Mouse (Mus musculus): ENCODE data around the gene Npdc1. TPM values are rescaled to one million over a fixed set of nuclear protein-coding genes. Genes with fewer than 3 reads are reported as not detected.
"Not testable (repeated sequence)": the region's sequence is repeated elsewhere in the genome, so short reads cannot be mapped to it uniquely, and the experiment has no call there.

Gene Npdc1
- total RNA-seq, 2 experiments from 2014 or later, result 1.5 TPM; not detected in 1

DNA sequence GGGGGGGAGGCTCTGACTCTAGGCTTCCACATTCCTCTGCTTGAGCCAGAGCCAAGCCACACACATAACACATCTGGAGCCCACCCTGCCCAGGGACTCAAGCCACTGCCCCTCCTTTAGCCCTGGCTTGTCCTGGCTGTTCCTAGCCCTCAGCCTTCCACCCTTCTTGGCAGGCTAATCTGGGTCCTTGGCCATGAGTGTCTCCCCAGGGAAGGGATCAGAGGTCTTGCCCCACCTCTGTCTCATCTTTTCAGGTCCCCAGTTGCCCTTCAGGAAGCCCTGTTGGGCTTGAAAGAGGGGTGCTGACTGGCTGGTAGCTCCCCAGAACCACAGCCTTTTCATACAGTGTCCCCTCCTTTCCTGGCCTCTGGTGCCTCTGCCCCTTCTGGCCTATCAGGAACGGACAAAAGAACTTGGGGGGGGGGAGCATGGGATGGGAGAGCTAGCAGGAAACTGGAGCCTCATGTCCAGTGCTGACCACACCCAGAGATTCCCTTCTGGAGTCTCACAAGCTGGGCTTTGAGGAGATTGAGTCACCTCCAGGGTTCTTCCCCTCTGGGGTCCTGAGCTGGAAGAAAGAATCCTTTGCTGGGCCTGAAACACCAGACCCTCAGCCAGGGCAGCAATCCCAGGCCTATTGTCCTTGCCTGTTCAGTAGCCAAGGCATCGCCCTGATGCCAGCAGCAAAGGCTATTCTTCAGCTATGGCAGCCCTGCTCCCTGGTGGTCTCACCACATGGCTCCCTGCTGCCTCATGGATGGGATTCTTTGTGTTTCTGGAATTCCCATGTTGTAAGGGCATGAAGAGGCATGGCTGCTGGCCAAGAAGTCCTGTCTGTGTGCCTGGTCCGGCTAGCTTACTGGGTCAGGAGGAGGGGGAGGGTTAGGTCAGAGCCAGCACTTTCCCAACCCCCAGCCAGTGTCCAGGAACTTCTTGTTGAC, 4.6 kb upstream of the Npdc1 start:
- ATAC-seq (replicated peaks; ENCODE audit: poor library complexity), result no peak

DNA sequence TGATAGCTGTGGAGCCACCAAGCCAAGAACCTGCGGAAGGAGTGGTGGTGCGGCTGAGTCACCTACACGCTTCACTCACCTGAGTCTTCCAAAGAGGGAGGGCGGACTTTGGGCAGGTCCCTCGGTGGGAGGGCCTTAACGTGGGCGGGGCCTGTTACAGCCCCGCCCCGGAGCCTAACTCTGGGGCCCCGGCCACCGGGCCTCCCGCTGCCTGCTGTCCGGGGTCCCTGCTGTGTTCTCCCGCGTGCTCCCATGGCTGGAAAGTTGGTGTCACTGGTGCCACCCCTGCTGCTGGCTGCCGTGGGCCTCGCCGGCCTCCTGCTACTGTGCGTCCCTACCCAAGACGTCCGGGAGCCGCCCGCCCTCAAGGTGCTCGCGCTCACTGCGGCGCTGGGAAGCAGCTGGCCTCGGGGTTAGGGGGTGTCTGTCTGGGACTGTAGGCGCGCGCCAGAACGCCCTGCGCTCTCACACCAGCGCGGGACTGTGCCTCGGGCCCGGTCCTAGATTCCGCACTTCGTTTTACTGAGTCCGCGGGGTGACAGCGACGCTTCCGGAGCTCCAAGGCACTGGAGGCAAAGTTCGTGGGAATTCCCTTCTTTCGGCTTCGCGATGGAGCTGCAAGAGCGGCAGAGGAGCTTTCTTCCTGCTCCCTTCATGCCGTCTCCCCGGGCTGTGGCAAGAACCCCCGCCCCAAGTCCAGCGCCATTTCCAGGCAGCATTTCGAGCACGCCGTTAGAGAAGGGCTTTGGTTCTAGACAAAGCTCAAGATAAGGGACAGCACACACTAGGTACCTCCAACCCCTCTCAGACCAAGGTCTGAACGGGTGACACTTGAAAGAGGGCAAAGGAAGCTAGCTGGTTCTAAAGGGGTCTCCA, 3.2 kb upstream of the Npdc1 start, which contains the start of gene Entpd2:
Entpd2 (plus strand) TSS at position 154 of the 876 bp plus-strand sequence.
- peak; percentile 48 for ATAC-seq (replicated peaks; ENCODE audit: poor library complexity)

DNA sequence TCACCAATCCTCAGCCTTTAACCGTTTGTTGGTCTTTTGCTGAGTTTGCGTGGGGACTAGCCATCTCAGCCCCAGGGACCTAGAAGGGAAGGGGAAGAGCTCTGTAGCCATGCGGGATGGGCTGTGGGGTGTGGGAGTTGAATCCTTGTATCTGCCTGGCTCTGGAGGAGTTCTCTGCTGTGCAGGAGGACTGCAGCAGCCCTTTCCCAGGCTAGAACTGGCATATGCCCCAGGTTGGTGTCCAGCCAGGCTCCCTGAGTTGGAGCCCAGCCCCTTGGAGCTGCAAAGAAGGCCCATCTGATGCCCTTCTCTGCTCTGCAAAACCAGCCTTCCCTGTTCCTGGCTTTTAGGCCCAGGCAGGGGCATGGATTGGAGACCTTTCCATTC, 2.6 kb upstream of the Npdc1 start:
- ATAC-seq (replicated peaks; ENCODE audit: poor library complexity), result no peak

DNA sequence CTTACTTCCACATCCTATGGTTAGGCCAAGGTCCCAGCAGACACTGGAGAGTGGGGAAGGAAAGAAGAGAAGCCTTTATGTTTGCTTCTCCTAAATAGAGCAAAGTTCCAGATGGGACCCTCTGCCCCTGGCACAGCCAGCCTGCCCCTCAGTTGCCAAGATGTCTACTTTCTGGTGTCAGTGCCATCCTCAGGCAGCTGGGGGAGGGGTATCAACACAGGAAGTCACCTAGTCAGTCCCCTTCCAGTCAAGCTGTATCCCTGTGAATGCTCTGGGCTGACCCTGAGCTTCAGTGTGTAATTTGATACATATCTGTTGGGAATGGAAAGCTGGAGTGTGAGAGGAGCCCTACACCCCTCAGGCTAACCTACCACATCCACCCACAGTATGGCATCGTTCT, 2.1 kb upstream of the Npdc1 start:
- ATAC-seq (replicated peaks; ENCODE audit: poor library complexity), result no peak

DNA sequence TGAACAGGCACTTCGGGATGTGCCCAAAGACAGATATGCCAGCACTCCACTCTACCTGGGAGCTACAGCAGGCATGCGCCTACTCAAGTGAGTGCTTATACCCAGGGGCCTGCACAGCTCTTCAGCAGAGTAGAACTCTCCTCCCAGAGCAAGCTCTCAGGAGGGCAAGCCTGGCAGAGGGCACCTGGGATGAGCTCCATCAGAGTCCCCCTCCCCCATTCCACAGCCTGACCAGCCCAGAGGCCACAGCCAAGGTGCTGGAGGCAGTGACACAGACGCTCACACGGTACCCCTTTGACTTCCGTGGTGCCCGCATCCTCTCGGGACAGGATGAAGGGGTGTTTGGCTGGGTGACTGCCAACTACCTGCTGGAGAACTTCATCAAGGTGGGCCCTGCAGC, 1.1 kb upstream of the Npdc1 start:
- ATAC-seq (replicated peaks; ENCODE audit: poor library complexity), result no peak

DNA sequence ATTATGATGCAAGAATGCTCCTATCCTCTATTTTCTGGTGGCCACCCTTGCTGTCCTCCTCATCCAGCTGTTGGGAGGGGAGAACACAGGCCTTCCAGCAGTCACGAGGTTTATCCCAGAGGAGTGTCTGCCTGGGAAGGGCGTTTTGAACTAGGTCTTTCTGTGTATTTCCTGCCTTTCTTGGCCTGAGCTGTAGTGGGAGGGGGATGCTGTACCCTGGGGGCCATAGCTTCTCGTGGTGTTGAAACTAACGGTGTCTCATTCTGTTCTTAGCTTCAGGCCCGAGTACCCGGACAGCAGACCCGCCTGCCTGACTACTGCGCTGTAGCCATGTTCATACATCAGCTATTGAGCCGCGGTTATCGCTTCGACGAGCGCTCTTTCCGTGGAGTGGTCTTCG, 1.1 kb downstream of the Npdc1 start:
- ATAC-seq (replicated peaks; ENCODE audit: poor library complexity), result no peak

DNA sequence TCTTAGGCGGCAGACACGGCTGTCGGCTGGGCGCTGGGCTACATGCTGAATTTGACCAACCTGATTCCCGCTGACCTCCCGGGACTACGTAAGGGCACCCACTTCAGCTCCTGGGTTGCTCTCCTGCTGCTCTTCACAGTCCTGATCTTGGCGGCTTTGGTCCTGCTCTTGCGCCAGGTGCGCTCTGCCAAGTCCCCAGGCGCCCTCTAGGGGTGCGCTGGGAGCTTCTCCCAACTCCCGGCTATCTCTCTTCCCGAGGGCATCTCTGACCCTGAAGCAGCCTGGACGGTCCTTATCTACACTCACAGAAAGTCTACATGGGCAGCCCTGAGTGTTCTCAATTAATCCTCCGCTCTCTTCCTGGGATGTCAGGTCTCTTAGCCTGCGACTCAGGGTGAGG, 1.6 kb downstream of the Npdc1 start:
- peak; percentile 47; the same call in 1 of the 2 replicates for ATAC-seq (replicated peaks; ENCODE audit: poor library complexity)

DNA sequence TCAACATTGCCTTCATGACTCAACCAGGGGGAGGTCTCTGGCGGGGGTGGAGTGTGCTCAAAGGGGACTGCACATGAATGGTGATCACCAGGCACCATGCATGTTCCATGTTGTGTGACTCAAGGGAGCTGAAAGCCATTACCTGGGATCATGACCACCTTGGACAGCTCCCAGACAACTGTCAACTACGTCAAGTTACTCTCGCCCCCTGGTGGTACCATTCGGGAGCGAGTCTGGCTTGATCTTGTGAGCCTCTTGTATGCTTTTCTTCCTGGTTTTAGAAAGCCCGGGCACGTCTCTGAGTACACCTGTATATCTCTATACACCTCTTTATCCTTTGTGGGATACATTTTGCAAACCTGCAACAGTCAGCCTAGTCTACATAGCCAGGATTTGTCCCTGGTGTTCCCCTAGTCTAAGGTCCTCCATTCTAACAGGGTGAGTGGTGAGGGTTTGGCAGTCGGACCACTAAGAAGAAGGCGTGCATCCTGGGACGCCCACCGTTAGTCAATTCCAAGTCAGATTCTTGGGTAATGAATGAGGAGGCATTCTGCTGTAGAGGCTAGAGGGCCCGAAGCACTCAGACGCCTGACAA, 3.3 kb downstream of the Npdc1 start:
- ATAC-seq (replicated peaks; ENCODE audit: poor library complexity), result peak; percentile 89

DNA sequence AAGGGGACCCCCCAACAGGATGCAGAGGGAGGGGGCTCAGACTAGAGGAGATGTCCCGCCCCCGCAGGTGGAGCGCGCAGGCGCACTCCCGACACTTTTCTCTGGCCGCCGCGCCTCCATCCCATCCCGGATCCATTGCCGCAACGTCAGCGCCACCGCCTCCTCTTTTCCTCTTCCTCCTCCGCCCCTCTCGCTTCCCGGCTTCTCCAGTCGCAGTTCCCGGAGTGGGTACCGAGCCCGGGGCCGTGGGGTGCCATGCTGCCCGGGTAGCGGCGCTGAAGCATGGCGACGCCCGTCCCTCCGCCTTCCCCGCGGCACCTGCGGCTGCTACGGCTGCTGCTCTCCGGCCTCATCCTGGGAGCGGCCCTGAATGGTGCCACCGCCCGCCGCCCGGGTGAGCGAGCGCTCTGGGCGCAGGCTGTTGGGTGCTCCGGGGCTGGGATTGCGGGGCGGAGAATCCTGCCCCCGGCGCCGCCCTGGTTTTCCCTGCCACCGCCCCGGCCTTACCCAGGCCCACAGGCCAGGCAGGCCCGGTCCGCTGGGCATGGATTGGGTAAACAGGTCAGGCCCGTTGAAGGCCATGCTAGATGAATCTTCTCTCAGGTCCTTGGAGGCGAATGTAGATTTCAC, 3.9 kb downstream of the Npdc1 start:
- no peak for ATAC-seq (replicated peaks; ENCODE audit: poor library complexity)

DNA sequence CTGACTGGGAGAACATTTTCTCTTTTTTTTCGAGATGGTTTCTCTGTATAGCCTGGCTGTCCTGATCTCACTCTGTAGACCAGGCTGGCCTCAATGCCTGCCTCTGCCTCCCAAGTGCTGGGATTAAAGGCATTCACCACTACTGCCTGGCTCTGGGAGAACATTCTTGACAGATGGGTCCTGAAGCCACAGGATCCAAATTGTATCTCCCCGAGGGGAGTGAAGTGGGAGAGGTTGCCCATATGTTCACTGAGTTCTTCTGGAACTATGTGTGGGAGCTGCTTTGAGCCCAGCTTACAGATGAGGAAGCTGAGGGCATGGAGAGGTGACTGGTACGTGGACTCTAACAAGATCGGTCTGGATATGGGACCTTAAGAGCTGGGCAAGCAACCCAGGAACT, 4.8 kb downstream of the Npdc1 start:
- no peak for ATAC-seq (replicated peaks; ENCODE audit: poor library complexity)

DNA sequence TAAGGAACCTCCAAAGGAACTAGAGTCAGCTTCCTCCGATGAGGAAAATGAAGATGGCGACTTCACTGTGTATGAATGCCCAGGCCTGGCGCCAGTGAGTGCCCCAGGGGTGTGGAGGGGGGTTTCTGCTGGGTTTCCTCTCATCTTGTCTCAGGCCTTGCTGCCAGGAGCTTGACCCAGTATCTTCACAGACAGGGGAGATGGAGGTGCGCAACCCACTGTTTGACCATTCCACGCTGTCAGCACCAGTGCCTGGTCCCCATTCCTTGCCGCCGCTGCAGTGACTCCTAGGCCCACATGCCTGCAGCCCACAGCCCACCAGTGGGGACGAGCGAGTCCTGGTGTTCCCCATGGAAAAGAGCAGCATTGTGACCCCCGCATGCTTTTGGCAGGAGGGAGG, 9.8 kb downstream of the Npdc1 start:
- no peak for ATAC-seq (replicated peaks; ENCODE audit: poor library complexity)

DNA sequence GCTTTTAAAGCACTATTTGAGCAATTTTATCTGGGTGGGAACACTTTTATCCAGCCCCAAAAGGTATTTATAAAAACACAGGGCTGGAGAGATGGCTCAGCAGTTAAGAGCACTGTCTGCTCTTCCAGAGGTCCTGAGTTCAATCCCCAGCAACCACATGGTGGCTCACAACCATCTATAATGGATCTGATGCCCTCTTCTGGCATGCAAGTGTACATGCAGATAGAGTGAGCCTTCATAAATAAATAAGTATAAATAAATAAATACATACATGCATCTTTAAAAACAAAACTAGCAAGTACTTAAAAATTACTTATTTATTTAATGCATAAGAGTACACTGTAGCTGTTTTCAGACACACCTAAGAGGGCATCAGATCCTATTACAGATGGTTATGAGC, 14.3 kb downstream of the Npdc1 start:
- ATAC-seq (replicated peaks; ENCODE audit: poor library complexity), result not testable (repeated sequence)

DNA sequence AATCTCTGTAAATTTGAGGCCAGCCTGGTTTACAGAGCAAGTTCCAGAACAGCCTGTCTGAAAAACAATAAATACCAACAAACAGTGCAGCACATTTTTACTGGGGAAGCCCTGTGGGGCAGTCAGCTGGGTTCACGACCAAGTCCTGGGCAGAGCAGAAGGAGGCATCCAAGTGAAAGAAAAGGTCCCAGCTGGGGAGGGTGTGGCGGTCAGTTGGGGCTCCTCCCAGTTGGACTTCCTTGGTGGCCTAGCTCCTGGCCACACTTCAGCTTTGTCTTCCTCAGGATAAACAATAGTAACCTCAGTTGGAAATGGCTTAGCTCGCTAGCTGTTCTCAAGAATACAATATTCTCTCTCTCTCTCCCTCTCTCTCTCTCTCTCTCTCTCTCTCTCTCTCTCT, 18.3 kb downstream of the Npdc1 start:
- ATAC-seq (replicated peaks; ENCODE audit: poor library complexity), result no peak

DNA sequence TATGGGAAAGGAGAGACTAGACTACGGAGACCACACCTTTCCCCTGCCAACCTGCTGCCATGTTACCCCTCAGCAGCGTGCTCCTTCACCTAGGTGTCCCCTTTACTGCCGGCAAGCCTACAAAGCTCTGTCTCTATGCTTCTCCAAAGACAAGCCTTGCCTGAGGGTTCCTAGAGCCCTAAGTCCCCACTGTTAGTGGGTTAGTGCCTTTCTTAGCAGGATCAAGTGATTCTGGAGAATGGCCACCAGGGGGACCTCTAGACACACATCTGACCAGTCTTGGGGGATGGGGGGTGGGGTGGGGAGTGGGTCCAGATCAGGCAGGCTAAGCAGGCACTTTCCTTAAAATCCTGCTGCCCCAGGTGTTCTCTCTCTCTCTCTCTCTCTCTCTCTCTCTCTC, 22.7 kb downstream of the Npdc1 start:
- peak; percentile 29 for ATAC-seq (replicated peaks; ENCODE audit: poor library complexity)

DNA sequence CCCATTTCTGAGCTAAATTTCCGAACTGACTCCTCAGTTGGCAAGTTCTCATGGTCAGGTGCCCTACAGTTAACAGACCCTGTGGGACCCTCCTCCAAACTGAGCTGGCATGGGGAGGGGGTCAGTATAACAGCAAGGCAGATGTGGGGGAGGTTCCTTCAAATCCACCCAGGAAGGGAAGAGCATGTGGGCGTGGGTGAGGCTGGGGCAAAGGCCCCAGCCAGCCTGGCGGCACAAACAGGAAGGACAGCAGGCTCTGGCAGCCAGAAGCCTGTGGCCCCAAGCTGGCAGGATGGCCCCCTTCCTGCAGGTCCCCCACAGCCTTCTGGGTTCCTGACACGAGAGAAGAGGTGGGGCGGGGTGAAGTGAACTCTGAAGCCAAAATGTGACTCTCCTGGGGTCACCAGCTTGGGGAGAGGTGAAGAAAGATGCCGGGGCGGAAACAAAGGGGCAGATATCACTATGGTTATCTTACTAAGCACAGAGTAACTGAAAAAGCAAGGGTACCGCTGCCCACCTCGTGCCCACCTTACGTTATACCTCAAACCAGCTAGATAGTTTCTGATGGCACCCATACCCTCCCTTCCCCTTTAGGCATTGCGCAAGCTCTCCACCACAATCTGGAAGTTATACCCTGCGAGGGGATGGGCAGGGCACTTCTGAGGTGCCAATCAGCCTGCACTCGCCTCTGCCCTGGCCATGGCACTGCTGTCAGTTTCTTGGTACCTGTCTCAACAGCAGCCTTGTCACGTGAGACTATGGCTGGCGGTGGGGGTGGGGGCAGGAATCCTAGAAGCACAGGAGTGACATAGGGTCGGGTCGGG, 23.6 kb downstream of the Npdc1 start, which contains the start of gene Fut7:
Fut7 (plus strand) TSS at position 681 of the 824 bp plus-strand sequence.
- ATAC-seq (replicated peaks; ENCODE audit: poor library complexity), result peak; percentile 69

DNA sequence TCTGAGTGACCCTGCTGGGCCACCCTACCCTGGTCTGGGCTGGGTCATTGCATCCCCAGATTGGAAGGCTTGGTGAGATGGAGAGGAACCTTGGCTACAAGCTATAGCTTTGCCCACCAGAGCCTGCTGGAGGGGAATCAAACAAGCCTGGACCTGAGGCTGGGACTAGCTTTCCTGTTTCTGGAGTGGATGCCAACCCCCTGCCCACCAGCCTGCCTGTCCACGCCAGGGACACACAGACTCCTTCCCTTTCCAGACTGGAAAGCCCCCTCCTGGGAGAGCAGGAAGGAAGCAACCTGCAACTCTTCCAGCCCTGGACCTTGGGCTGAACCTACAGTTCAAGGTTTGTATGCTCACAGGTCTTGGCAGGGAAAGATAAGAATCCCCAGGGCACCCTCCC, 24.5 kb downstream of the Npdc1 start:
- no peak for ATAC-seq (replicated peaks; ENCODE audit: poor library complexity)

DNA sequence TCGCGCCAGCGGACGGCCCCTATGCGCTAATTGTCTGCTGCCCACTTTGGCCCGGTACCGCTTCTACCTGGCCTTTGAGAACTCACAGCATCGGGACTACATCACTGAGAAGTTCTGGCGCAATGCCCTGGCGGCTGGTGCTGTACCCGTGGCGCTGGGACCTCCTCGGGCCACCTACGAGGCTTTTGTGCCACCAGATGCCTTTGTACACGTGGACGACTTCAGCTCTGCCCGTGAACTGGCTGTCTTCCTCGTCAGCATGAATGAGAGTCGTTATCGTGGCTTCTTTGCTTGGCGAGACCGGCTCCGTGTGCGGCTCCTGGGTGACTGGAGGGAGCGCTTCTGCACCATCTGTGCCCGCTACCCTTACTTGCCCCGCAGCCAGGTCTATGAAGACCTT, 26.3 kb downstream of the Npdc1 start:
- no peak for ATAC-seq (replicated peaks; ENCODE audit: poor library complexity)

DNA sequence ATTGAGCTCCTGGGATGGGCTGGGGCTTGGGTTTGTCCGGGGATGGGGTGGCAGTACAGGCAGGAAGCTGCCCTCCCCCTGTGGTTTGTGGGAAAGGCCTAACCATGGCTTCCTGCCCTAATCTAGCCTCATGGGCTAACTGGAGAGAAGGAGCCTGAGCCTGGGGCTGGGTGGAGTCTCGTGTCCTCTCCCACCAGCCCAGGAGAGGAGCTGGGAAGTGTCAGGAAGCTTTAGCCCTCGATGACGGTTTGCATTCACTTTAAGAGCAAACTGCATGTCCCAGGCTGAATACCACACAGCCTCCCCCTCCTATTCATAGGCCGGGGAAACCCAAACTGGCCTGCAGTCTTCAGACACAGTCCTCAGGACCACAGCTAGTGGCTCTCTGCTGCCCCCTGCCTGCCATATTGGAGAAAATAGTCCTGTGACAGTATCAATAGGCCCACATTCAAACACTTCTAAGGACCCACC, 27.6 kb downstream of the Npdc1 start:
- ATAC-seq (replicated peaks; ENCODE audit: poor library complexity), result peak; percentile 51

DNA sequence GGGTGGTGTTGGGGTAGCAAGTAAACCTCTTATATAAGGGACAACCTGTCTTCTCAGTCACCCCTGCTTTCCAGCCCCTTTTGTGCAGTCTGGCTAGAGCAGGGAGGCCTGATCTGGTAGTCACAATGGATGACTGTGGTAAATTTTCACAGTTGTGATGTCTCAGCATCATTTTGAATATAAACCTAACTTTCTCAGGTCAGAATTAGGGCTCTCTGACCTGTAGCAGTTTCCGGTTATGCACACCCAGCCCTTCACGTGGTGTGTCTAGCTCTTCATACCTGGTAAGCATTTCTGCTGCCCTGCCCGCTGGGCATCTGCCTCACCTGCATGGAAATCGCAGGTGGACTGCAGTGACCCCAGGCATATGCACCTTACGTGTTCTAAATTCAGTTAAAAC, 28.1 kb downstream of the Npdc1 start:
- ATAC-seq (replicated peaks; ENCODE audit: poor library complexity), result no peak

All from megakaryocyte progenitor cell, adult 5-6 weeks (primary cell).